Mouse (Mus musculus): ENCODE measurements around the gene Rasl11b. TPM values are rescaled to one million over a fixed set of nuclear protein-coding genes. Genes with fewer than 3 reads are reported as not detected.

Rasl11b gene
- polyA plus RNA-seq, 1 experiment from 2014 or later = 28.6 TPM

Other genes with a start within 250 kb of the Rasl11b start
- 3.9 and 4.5 TPM in 2 replicates for gene Usp46, start 126.9 kb upstream of the Rasl11b start, polyA plus RNA-seq (2015; fragmentation: Nextera tagmentation; extraction: Ambion mirVana)